In genomic region chr10:95976798-95977197, GRCm38 (mm10) we compare ENCODE assay signal across 17 mouse cellular contexts.
"Had no signal": no experiment of that assay in that cellular context is flagged by ENCODE, and none has a peak within 500 bp of the region (broad histone marks: within the 10 kb centered on the region; RNA-seq: fewer than 3 reads in every experiment).

No protein-coding gene starts in this region.

- ATAC-seq: midbrain, embryonic 16.5 days had no signal

- H3K9ac ChIP-seq: lung, embryonic 14.5 days; midbrain, embryonic 12.5 days; neural tube, embryonic 12.5 days had no signal

- H3K27ac ChIP-seq: midbrain, embryonic 10.5 days; midbrain, embryonic 12.5 days; neural tube, embryonic 12.5 days had no signal

- H3K27me3 ChIP-seq: midbrain, embryonic 12.5 days; neural tube, embryonic 12.5 days had no signal

- H3K4me3 ChIP-seq: midbrain, embryonic 10.5 days; midbrain, embryonic 12.5 days; neural tube, embryonic 12.5 days had no signal

- DNase-seq: lung, adult 18-20 months; lung, embryonic 14.5 days; lung, postnatal 10 days; lung, postnatal 4 days; midbrain, embryonic 14.5 days; retina, postnatal 1 day; right cerebral cortex, adult 18-20 months; right cerebral cortex, postnatal 25 days; right cerebral cortex, postnatal 4 days; spleen, adult 18-20 months; thymus, adult 18-20 months; thymus, postnatal 14 days; thymus, postnatal 36 days had no signal

- H3K36me3 ChIP-seq: neural tube, embryonic 12.5 days had no signal

- H3K9me3 ChIP-seq: midbrain, embryonic 10.5 days; midbrain, embryonic 12.5 days; neural tube, embryonic 12.5 days had no signal

- H3K4me1 ChIP-seq: midbrain, embryonic 10.5 days; midbrain, embryonic 12.5 days; neural tube, embryonic 12.5 days had no signal
